Mouse (Mus musculus) bone marrow macrophage, adult 2 months (primary cell): ENCODE results near the gene Nr1d1.

Experiments
- CTCF ChIP-seq: IDR thresholded peaks from 2 replicates; pipeline ENCODE4 v1.5.1; 2012; ENCODE audit warnings: low read depth, mild to moderate bottlenecking, low read length, moderate library complexity
- POLR2A ChIP-seq: IDR thresholded peaks from 2 replicates; pipeline ENCODE4 v1.6.1; 2012; ENCODE audit warnings: mild to moderate bottlenecking, low read depth, low read length, borderline replicate concordance

GRCm38 (mm10) chr11:98743655-98744345 lies 31.3 kb downstream of the Nr1d1 start:
- TF ChIP-seq CTCF (no peak), POLR2A (no peak)
